Mouse (Mus musculus): ENCODE results near the gene Srpk3.

Srpk3 gene

DNA sequence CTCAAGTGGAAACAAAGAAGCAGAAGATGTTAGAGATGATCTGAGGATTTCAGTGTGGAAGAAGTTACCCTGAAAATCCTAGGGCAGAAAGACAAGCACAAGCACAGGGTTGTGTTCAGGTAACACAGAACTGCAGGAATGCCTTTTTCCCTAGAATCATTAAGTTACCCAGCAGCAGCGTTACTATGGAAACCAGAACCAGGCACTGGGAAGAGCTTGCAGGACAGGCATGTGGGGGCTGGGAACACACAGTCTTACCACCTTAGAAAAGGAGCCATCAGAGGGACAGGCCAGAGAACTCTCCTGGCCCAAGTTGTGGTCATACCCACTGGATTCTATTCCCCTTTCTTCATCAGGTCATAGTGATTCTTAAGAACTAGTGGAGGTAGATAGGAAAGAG, 31.6 kb downstream of the Srpk3 start:
- no peak for DNase-seq (ENCODE audit: low spot score)

- DNase-seq (ENCODE audit: low spot score): no peak
Measured at GRCm38 (mm10) chrX:73815072-73815471, 40.9 kb downstream of the Srpk3 start.

DNA sequence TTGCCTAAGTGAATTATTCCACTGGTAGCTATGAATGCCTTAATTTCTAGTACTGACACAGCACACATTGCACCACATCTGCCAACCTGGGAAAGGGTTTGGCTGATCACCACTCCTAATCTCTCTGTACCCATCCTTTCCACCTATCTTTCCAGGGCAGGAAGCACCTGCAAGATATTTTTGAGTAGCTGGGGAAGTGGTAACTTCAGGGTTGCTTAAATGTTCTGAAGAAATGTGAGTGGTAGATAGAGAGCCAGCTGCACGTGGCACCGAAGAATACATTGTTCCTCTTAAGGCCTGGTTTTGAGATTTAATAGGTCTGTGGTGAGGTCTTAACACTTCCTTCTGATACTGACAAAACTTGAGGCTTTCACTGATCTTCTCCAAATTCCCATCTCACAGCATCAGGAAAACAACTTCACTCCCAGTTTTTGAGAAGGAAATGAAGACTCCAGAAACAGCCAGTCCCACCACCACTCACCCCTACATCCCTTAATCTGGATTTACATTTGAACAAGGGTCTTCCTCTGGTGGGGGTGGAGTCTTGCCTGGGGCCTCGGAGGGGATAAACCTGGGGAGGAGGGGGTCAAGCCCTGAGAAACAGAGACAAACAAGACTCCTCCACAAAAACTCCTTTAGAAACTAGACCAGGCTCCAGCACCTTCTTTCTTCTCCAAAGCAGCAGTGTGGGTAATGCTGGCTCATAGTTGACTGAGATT, 42.5 kb downstream of the Srpk3 start:
- no peak for DNase-seq (ENCODE audit: low spot score)

GRCm38 (mm10) chrX:73823747-73824146, 49.5 kb downstream of the Srpk3 start:
- DNase-seq (ENCODE audit: low spot score): no peak

GRCm38 (mm10) chrX:73824185-73825151, 50.3 kb downstream of the Srpk3 start, which contains the start of gene Pdzd4:
Gene Pdzd4 (minus strand): TSS chrX:73824969.
- DNase-seq (ENCODE audit: low spot score): no peak

Data from c-Kit-positive CD71-positive TER-119-positive erythroid progenitor cells, embryonic 14.5 days (primary cell).